Mouse (Mus musculus): Measurements from ENCODE around the gene Ptpn12. TPM values are rescaled to one million over a fixed set of nuclear protein-coding genes. Genes with fewer than 3 reads are reported as not detected.

Ptpn12 gene
- polyA plus RNA-seq, 3 experiments from 2014 or later = 7.4 to 18.3 (median 12.8) TPM

GRCm38 (mm10) chr5:21030226-21030625, 25.5 kb downstream of the Ptpn12 start:
- ATAC-seq = peak; percentile 25

GRCm38 (mm10) chr5:21017075-21017474, 38.6 kb downstream of the Ptpn12 start:
- ATAC-seq = no peak

DNA sequence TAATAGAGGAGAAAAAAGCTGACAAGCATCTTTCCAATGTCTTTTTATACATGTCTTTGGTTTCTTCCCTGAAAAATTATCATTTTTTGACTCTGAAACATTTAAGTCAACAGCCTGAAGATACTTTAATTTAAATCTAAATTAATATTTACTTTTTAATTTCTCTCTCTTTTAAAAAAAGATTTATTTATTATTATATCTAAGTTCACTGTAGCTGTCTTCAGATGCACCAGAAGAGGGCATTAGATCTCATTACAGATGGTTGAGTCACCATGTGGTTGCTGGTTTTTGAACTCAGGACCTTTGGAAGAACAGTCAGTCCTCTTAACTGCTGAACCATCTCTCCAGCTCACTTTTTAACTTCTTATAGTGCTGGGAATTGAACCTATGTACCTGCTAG, 44.8 kb downstream of the Ptpn12 start:
- no peak for ATAC-seq

DNA sequence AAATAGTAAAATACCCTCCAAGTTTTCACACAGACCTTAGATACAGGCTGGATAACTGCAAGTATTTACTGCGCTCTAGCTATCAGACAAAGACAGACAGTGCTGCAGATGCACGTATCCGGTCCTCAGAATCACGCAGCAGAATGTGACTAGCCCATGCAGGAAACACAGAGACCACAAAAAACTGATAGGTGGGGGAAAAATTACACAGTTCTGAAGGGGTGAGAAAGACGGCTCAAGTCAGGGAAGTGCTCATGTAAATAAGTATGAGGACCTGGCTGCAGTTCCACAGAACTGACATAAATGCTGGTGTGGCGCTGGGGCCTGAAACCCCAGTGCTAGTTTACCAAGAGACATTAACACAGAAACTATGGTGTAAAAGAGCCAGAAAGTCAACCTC, 53.0 kb downstream of the Ptpn12 start:
- peak; percentile 99 for ATAC-seq

DNA sequence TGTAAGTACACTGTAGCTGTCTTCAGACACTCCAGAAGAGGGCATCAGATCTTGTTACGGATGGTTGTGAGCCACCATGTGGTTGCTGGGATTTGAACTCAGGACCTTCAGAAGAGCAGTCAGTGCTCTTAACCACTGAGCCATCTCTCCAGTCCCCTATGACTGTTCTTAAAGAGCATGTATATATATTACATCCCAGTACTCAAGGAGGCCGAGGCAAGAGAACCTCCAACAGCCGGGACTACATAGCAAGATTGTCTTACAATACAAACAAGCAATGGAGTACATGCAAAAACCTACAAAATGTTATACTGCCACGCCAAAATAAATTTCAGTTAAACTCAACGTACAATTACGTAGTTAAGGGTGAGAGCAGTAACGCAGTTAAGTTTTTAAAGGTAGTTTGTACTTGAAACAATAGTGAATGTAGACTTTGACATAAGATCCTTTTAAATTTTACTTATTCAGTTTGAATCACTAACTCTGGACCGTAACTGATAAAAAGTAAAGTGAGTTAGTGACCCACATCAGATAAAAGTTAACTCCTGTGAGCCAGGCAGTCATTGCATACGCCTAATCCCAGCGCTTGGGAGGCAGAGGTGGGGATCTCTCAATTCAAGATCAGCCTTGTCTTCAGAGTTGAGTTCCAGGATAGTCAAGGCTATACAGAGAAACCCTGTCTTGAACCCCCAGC, 53.9 kb downstream of the Ptpn12 start:
- ATAC-seq = no peak

DNA sequence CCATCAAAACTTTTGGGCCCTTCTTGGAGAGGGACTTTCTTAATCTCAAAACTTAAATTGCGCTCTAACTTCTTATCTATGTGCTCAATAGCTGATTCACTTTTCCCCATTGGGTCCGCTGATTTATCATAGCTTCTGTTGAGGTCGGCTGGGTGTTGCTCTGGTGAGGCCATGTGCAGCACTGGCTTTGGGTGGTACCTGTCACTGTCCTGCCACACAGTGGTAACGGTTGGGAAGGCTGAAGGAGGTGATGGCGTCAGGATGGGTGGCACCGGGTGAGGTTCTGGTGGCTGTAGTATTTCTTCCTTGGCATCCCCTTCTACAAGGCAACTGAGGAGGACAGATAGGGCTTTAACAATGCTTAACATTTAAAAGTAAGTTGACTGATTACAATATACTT, 57.3 kb downstream of the Ptpn12 start:
- no peak for ATAC-seq

- ATAC-seq = no peak
These were observed 58.2 kb downstream of the Ptpn12 start for GRCm38 (mm10) chr5:20997555-20997954.

- no peak for ATAC-seq
These were observed 65.5 kb downstream of the Ptpn12 start for GRCm38 (mm10) chr5:20990062-20990809.

- no peak for ATAC-seq
These were observed 69.4 kb downstream of the Ptpn12 start for GRCm38 (mm10) chr5:20986271-20986670.

GRCm38 (mm10) chr5:20983505-20983904, 72.2 kb downstream of the Ptpn12 start:
- no peak for ATAC-seq

DNA sequence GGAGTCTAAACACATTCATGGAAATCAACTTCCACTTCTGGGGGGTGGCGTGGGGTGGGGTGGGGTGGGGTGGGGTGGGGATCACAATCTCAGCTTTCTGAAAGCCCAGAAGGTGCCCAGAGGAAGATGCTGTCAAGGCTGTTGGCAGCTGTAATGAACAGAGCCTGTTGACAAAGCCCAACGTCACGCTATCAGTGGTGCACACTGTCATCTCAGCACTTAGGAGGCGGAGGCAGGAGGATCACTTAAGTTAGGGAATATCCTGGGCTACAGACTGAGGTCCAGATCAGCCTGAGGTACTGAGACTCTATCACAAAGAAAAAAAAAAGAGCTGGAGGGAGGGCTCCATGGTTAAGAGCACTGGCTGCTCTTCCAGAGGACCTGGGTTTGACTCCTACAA, 81.0 kb downstream of the Ptpn12 start:
- no peak for ATAC-seq

GRCm38 (mm10) chr5:20973999-20974398, 81.7 kb downstream of the Ptpn12 start:
- no peak for ATAC-seq

DNA sequence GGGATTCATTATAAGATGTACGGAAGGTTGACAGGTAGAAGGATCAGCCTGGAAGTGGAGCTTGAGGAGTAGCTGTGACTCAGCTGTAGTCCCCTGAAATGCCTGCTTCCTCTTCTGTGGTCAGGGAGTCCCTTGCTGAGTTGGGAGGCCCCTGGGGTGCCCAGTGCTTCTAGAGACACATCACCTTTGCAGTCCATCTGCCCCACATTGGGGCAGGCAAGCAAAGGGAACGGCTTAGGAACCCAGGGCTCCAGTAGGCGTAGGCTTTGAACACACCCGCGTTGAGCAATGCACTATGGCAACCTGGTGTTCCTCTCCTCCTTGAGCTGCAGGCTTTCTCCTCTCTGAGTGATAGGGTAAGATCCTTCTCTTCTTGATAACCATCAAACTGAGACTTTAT, 82.6 kb downstream of the Ptpn12 start:
- ATAC-seq = no peak

DNA sequence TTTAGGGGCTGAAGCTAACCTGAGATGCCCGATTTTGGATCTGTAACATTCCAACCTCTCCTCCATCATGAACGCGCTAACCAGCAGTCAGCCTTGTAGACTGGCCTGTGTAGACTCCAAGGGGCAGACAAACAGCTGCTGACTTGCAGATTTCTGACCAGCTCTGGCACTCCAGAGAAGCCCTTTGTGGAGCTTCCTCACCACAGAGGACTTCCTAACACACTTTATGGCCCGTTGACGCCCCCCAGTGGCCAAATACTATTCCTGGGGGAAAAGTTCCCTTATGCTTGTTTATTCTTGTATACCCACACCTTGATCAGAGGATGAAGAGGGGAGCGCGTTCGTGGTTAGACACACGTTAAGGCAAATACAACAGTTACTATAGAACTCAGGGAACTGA, 86.7 kb downstream of the Ptpn12 start:
- peak; percentile 81 for ATAC-seq

- ATAC-seq = no peak
These were observed 87.2 kb downstream of the Ptpn12 start for GRCm38 (mm10) chr5:20968493-20968892.

DNA sequence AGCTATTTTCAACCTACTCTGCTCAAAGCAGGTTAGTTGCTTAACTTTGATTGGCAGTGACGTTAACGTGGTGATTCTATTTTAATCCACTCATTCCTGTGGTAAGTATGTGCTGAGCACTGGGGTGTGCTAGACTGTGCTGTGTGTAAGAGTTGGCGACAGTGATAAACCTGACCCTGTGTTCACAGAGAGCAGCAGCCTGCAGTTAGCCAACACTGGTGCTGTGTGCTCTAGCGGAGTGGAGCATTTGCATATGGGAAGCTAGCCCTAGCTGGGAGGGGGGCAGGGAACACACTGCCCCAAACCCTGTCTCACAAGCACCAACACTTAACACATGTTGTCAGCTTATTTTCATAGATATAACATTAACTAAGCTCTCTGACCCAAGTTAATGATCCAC, 87.8 kb downstream of the Ptpn12 start:
- ATAC-seq = no peak

- no peak for ATAC-seq
These were observed 91.3 kb downstream of the Ptpn12 start for GRCm38 (mm10) chr5:20964446-20964845.

GRCm38 (mm10) chr5:20963295-20963694, 92.4 kb downstream of the Ptpn12 start:
- ATAC-seq = no peak

- ATAC-seq = no peak
These were observed 94.8 kb downstream of the Ptpn12 start for GRCm38 (mm10) chr5:20960927-20961326.

DNA sequence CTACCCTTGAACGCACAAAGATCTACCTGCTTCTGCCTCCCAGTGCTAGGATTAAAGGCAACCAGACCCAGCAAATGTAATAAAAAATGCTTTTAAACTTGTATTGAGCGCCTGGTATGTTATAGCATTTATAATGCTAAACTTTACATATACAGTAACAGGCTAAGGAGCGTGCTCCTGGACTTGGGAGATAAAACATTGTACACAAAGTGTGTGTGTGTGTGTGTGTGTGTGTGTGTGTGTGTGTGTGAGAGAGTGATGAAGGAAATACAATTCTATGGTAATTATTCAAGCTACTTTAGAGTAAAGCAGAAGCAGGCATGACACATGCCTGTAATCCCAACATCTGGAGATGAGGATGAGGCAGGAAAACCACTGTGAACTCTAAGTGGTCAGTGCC, 99.4 kb downstream of the Ptpn12 start, which contains the start of gene Rsbn1l:
Rsbn1l (minus strand) TSS at position 101 of the 400 bp plus-strand sequence.
- ATAC-seq = no peak

DNA sequence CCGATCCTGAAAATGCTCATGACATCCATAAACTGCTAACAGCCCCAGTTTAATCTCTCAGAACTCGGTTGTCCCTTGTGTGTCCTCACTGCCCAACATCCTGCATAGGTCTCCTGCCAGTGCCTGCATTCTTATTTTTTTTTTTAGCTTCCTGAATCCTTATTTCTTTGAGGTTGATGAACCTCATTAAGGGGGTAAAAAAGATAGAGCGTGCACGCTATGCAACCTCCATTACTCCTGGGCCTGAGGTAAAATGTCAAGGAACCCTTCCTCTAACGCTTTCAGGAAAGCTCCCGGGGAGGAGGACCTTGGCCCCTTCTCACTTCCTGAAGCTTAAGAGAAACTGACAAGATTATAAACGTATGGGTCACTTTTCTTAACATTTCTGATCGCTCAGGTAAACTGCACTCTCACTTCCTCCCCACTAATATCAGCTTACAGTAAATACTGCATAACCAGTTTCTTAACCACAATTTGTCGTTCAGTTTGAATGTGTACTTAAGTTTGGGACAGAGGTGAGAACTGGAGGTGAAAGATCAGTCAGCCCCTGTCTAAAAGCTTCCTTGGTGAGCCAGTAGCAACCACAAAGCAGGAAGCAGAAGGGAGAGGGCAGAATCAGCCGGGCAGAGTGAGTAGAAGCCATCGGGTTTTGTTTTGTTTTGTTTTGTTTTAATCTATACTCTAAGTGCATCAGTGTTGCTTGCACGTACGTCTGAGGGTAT, 100.4 kb downstream of the Ptpn12 start:
- ATAC-seq = peak; percentile 66

GRCm38 (mm10) chr5:20952337-20952925, 103.3 kb downstream of the Ptpn12 start:
- ATAC-seq = peak; percentile 0

- ATAC-seq = peak; percentile 86
These were observed 103.9 kb downstream of the Ptpn12 start for GRCm38 (mm10) chr5:20951666-20952281.

All from inflammation-experienced regulatory T-cells, adult 6 months (primary cell).